Mouse (Mus musculus) ovary, postnatal 10 days (tissue): ENCODE data around the gene Lrfn1.

Source experiments
- DNase-seq: peaks from one replicate; pipeline ENCODE4 v3.0.0; 2022; ENCODE audit warnings: low spot score

Lrfn1 gene

GRCm38 (mm10) chr7:28451531-28452360 lies at the start of gene Lrfn1:
Gene Lrfn1 (plus strand): TSS chr7:28451980.
- DNase-seq, result no peak

- no peak for DNase-seq
Observed at GRCm38 (mm10) chr7:28410841-28411475, 40.8 kb upstream of the Lrfn1 start.

- DNase-seq, result no peak
Observed at GRCm38 (mm10) chr7:28412826-28413225, 39.0 kb upstream of the Lrfn1 start.

GRCm38 (mm10) chr7:28417368-28417767 lies 34.4 kb upstream of the Lrfn1 start:
- no peak for DNase-seq

GRCm38 (mm10) chr7:28418096-28418670 lies 33.6 kb upstream of the Lrfn1 start:
- no peak for DNase-seq

- DNase-seq, result no peak
Observed at GRCm38 (mm10) chr7:28419416-28419815, 32.4 kb upstream of the Lrfn1 start.

- no peak for DNase-seq
Observed at GRCm38 (mm10) chr7:28423018-28423417, 28.8 kb upstream of the Lrfn1 start.

- no peak for DNase-seq
Observed at GRCm38 (mm10) chr7:28427738-28428137, 24.0 kb upstream of the Lrfn1 start.

GRCm38 (mm10) chr7:28430512-28430911 lies 21.3 kb upstream of the Lrfn1 start:
- DNase-seq, result no peak

GRCm38 (mm10) chr7:28432252-28432651 lies 19.5 kb upstream of the Lrfn1 start:
- no peak for DNase-seq

GRCm38 (mm10) chr7:28435660-28436259 lies 16.0 kb upstream of the Lrfn1 start:
- no peak for DNase-seq

- peak; percentile 98 for DNase-seq
Observed at GRCm38 (mm10) chr7:28436271-28436904, 15.4 kb upstream of the Lrfn1 start.

GRCm38 (mm10) chr7:28436932-28437570 lies 14.7 kb upstream of the Lrfn1 start, which contains the start of gene Gmfg:
Gene Gmfg (plus strand): TSS chr7:28437447.
- DNase-seq, result no peak

GRCm38 (mm10) chr7:28437964-28438363 lies 13.8 kb upstream of the Lrfn1 start:
- DNase-seq, result no peak

- no peak for DNase-seq
Observed at GRCm38 (mm10) chr7:28438771-28439170, 13.0 kb upstream of the Lrfn1 start.

GRCm38 (mm10) chr7:28440739-28441138 lies 11.0 kb upstream of the Lrfn1 start:
- no peak for DNase-seq

- DNase-seq, result no peak
Observed at GRCm38 (mm10) chr7:28441776-28442485, 9.8 kb upstream of the Lrfn1 start.

- no peak for DNase-seq
Observed at GRCm38 (mm10) chr7:28442688-28443087, 9.1 kb upstream of the Lrfn1 start.

GRCm38 (mm10) chr7:28444344-28444974 lies 7.3 kb upstream of the Lrfn1 start:
- DNase-seq, result no peak

GRCm38 (mm10) chr7:28446446-28446845 lies 5.3 kb upstream of the Lrfn1 start:
- peak; percentile 83 for DNase-seq
